Mouse (Mus musculus) Muller cell, postnatal 12 days (primary cell): ENCODE results near the gene Cfap100.

Source experiments
- DNase-seq: peaks from one replicate; pipeline ENCODE4 v3.0.0-alpha.2; 2015; ENCODE audit errors: inconsistent ontology term

Cfap100 gene

GRCm38 (mm10) chr6:90428380-90428974, at the start of gene Cfap100:
TSS of gene Cfap100 (minus strand) at chr6:90428797.
- peak; percentile 91 for DNase-seq

- DNase-seq: peak; percentile 85
Observed at GRCm38 (mm10) chr6:90476941-90477518, 48.4 kb upstream of the Cfap100 start.

- DNase-seq: no peak
Observed at GRCm38 (mm10) chr6:90475854-90476212, 47.2 kb upstream of the Cfap100 start.

GRCm38 (mm10) chr6:90475176-90475853, 46.7 kb upstream of the Cfap100 start:
- DNase-seq: no peak

GRCm38 (mm10) chr6:90474361-90474750, 45.8 kb upstream of the Cfap100 start:
- no peak for DNase-seq

GRCm38 (mm10) chr6:90473630-90474360, 45.2 kb upstream of the Cfap100 start:
- DNase-seq: no peak

- no peak for DNase-seq
Observed at GRCm38 (mm10) chr6:90472697-90473096, 44.1 kb upstream of the Cfap100 start.

GRCm38 (mm10) chr6:90472079-90472478, 43.5 kb upstream of the Cfap100 start:
- DNase-seq: no peak

GRCm38 (mm10) chr6:90470947-90471541, 42.4 kb upstream of the Cfap100 start:
- peak; percentile 61 for DNase-seq

GRCm38 (mm10) chr6:90470255-90470654, 41.7 kb upstream of the Cfap100 start:
- DNase-seq: no peak

GRCm38 (mm10) chr6:90469041-90469440, 40.4 kb upstream of the Cfap100 start:
- no peak for DNase-seq

GRCm38 (mm10) chr6:90468216-90468615, 39.6 kb upstream of the Cfap100 start:
- no peak for DNase-seq

- DNase-seq: no peak
Observed at GRCm38 (mm10) chr6:90466847-90467410, 38.3 kb upstream of the Cfap100 start.

GRCm38 (mm10) chr6:90466079-90466478, 37.5 kb upstream of the Cfap100 start:
- DNase-seq: no peak

GRCm38 (mm10) chr6:90465028-90465640, 36.5 kb upstream of the Cfap100 start:
- DNase-seq: no peak

- no peak for DNase-seq
Observed at GRCm38 (mm10) chr6:90463890-90464421, 35.4 kb upstream of the Cfap100 start.

GRCm38 (mm10) chr6:90463228-90463862, 34.7 kb upstream of the Cfap100 start:
- DNase-seq: peak; percentile 87

- DNase-seq: peak; percentile 26
Observed at GRCm38 (mm10) chr6:90462841-90463227, 34.2 kb upstream of the Cfap100 start.

- DNase-seq: peak; percentile 82
Observed at GRCm38 (mm10) chr6:90462181-90462706, 33.6 kb upstream of the Cfap100 start, which contains the start of gene Klf15. TSS of gene Klf15 (plus strand) at chr6:90462576.

- no peak for DNase-seq
Observed at GRCm38 (mm10) chr6:90461771-90462170, 33.2 kb upstream of the Cfap100 start.
